Mouse (Mus musculus) CH12.LX (cell line): Measurements from ENCODE around the gene Hsdl2.

Experiments
- CTCF ChIP-seq, 2 experiments: IDR thresholded peaks in 1 of 2; conservative IDR thresholded peaks in 1 of 2; 2 replicates each; pipeline ENCODE4 v1.5.1; 2011 to 2012; ENCODE audit warnings: low read depth in 2 of 2, low read length in 2 of 2, improper control_type of control experiment in 1 of 2, inconsistent platforms in 1 of 2, mild to moderate bottlenecking in 1 of 2, moderate library complexity in 1 of 2
- RAD21 ChIP-seq: IDR thresholded peaks from 2 replicates; pipeline ENCODE4 v1.6.1; 2011; ENCODE audit warnings: low read depth, mild to moderate bottlenecking, low read length, improper control_type of control experiment, moderate library complexity
- RCOR1 ChIP-seq: conservative IDR thresholded peaks from 2 replicates; pipeline ENCODE4 v1.6.1; 2012; ENCODE audit warnings: low read depth, mild to moderate bottlenecking, inconsistent platforms, low read length, improper control_type of control experiment

DNA sequence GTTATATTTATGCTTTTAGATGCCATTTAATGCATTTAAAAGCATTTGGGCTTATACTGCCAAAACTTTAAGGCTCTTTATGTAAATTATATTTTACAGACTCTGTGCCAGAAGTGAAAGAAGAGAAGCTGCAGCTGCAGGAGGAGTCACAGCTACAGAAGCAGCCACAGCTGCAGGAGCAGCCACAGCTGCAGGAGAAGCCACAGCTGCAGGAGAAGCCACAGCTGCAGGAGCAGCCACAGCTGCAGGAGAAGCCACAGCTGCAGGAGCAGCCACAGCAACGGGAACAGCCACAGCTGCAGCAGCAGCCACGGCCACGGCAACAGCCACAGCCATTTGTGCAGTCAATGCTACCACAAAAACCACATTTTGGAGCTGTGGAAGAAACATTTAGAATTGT lies 29.0 kb downstream of the Hsdl2 start:
- TF ChIP-seq CTCF (conservative IDR thresholded peaks at IDR 0.05 in 1 of 2, IDR thresholded peaks at IDR 0.05 in 1 of 2; ENCODE audit: low read depth in 2 of 2, low read length in 2 of 2) (no peak), RCOR1 (no peak), RAD21 (no peak)
